Mouse (Mus musculus): ENCODE data around the gene Glmp.
"Not testable (repeated sequence)": the region's sequence is repeated elsewhere in the genome, so short reads cannot be mapped to it uniquely, and the experiment has no call there.

The Glmp gene

DNA sequence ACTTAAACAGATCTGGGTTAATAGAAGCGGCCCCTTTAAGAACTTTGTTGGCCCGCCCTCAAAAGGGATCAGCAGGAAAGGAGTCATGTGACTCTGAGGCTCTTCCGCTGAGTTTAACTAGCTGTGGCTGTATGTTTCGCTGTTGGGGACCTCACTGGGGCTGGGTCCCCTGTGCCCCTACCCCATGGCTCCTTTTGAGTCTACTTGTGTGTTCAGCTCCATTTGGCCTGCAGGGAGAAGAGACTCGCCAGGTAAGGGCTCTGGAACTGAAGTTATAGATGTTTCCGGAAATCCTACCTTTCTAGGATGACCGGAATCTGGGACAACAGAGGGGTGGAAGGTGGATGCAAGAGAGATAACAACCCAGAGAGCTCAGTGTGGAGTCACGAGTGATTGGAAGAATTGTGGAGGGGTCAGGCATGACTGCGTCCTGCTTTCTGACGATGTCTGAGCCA, at the start of gene Glmp:
Gene Glmp, plus strand, starts transcription at position 73 of the 455 bp plus-strand sequence.
- in situ Hi-C loops (cut with MboI; ENCODE audit: unreplicated experiment in 2 of 2) = loop anchor here in 1 of 2 experiments (25.0 kb wide), 2 partner anchors 737 to 1712 kb away; no protein-coding TSS in a partner anchor

DNA sequence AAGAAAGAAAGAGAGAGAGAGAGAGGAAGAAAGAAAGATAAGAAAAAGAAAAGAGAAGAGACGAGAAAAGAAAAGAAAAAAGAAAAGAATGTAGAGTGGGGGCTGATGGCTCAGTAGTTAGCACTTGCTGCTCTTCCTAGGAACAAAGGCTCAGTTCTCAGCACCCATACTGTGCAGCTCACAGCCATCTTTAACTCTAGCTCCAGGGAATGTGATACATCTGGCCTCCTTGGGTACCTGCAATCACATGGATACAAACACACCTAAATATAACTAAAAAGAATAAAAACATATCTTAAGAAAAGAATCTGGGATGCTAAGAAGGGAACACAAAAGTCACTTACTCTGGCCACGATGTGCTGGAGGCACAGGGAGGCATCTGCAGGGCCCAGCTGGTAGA, 48.7 kb upstream of the Glmp start:
- in situ Hi-C loops (cut with MboI; ENCODE audit: unreplicated experiment in 2 of 2) = no loop called here

GRCm38 (mm10) chr3:88276529-88277143, 48.2 kb upstream of the Glmp start:
- in situ Hi-C loops (cut with MboI; ENCODE audit: unreplicated experiment in 2 of 2) = no loop called here

GRCm38 (mm10) chr3:88280035-88280434, 44.8 kb upstream of the Glmp start:
- in situ Hi-C loops (cut with MboI; ENCODE audit: unreplicated experiment in 2 of 2) = no loop called here

DNA sequence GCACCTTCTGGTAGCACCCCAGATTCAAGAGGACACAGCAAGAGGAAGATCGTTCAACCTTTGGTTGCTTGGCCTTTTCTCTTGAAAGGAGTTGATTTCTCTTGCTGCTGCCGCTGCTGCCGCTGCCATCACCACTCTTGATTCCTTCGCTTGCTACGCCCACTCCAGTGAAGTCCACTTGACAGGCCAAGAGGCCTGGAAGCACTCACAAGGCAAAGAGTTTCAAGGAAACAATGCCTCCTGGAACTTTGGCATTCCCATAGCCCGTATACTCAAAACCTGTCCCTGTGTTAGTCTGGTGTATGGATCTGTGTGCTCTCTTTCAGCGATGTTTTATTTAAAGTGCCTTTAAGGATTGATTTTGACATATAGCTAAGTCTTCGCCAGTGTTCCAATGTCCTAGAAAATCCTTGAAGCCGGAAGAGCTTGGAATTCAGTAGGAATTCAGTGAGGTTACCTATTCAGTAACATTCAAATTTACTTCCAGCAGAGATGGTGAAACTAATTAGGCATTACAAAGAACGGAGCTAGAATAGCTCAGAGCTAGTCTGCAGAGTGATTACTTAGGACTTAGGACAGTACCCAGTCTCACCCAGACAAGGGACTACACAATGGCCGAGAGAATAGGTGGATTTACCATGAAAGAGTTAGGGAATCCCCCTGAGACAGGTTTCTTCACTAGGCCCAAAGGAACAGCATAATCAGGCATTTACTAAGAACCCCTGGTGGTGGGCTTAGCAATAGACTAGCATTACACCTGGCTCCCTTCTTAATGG, 43.5 kb upstream of the Glmp start:
- in situ Hi-C loops (cut with MboI; ENCODE audit: unreplicated experiment in 2 of 2) = not testable (repeated sequence)

GRCm38 (mm10) chr3:88284815-88285564, 39.8 kb upstream of the Glmp start:
- in situ Hi-C loops (cut with MboI; ENCODE audit: unreplicated experiment in 2 of 2) = not testable (repeated sequence)

- in situ Hi-C loops (cut with MboI; ENCODE audit: unreplicated experiment in 2 of 2) = not testable (repeated sequence)
These were observed 39.3 kb upstream of the Glmp start for GRCm38 (mm10) chr3:88285565-88285895.

DNA sequence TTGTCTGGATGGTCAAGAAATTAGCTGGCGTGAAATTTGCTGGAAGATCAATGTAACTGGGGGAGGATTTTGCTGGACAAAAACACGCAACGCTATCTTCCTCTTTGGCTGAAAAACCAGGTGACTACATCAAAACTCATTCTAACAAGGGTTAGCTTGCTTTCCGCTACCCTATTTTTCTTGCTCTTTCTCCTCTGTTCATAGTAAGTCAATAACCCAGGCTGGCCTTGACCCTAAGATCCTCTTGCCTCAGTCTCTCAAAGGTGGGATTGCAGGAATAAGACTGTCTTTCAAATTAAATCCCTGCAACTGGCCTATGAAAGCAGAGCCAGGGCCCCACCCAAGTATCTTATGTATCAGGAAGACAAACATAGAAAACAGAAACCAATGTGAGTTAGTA, 37.7 kb upstream of the Glmp start, which contains the start of gene Gm38392:
Gene Gm38392, minus strand, starts transcription at position 101 of the 400 bp plus-strand sequence.
- in situ Hi-C loops (cut with MboI; ENCODE audit: unreplicated experiment in 2 of 2) = no loop called here

DNA sequence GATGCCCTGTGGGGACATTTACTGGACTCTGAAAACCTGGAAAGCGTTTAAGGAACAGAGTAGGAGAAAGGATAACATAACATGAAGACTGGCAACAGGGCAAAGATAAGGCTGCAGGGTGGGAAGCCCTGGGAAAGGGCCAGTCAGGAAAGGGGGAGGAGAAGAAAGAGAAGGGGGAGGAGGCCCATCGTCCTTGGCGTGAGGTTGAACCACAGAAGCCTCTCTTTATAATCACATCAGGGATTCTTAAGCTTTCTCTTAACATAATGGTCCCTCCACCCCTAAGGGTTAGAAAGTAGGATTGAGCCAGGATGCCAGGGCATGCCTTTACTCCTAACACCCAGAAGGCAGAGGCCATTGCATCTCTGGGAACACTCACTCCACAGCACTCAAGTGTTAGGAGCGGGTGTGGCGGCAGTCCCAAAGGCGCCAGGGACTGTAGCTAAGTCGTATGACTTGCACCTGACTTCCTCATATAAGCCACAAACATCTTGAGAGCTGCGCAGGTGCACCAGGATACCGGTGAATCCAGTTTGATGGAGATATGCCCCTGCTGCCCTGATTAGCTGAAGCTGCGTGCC, 36.6 kb upstream of the Glmp start:
- in situ Hi-C loops (cut with MboI; ENCODE audit: unreplicated experiment in 2 of 2) = not testable (repeated sequence)

DNA sequence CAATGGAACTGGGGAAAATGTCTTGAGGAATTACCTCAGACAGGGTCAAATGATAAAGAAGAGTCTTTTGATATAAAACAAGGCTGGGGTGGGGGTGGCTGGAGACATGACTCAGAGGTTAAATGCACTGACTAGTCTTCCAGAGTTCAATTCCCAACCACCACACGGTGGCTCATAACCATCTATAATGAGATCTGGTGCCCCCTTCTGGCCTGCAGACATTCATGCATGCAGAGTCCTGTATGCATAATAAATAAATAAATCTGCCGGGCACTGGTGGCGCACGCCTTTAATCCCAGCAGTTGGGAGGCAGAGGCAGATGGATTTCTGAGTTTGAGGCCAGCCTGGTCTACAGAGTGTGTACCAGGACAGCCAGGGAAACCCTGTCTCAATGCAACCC, 32.9 kb upstream of the Glmp start:
- in situ Hi-C loops (cut with MboI; ENCODE audit: unreplicated experiment in 2 of 2) = no loop called here

DNA sequence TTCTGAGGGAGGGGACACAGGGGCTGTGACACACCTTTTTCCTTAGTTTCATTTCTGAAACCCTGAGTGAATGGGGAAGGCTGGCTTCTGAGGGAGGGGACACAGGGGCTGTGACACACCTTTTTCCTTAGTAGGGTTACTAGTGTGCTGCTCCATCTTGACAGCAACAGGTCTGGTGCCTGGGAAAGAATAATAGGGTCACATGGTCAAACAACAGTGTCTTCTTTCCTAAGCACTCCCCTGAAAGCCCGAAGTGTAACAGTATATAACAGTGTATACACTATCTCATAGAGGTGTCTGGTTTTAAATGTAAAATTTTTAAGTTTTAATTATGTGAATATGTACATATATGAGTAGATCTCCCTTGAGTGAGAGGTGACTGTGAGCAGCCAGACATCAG, 29.6 kb upstream of the Glmp start:
- in situ Hi-C loops (cut with MboI; ENCODE audit: unreplicated experiment in 2 of 2) = not testable (repeated sequence)

DNA sequence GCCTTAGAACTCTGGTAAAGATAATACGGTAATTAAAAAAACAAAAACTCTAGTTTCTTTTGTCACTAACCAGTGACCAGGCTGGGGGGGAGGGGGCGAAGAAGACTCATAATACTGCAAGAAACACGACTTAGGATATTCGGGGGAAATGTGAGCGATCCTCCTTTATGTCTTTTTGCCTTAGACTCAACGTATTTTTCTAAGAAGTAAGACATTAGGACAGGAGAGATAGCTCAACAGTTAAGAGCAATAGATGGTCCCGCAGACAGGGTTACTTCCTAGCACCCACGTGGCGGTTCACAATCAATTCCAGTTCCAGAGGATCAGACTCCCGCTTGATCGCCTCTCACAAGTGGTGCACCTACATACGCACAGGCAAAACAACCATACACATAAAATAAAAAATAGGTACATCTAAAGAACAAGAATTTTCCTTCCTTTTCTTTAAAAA, 28.7 kb upstream of the Glmp start:
- in situ Hi-C loops (cut with MboI; ENCODE audit: unreplicated experiment in 2 of 2) = no loop called here

- in situ Hi-C loops (cut with MboI; ENCODE audit: unreplicated experiment in 2 of 2) = no loop called here
These were observed 28.1 kb upstream of the Glmp start, which contains the start of the genes Tsacc and Cct3 for GRCm38 (mm10) chr3:88296561-88297318. Gene Tsacc (minus strand): TSS chr3:88296999. Gene Cct3 (plus strand): TSS chr3:88297116.

- in situ Hi-C loops (cut with MboI; ENCODE audit: unreplicated experiment in 2 of 2) = no loop called here
These were observed 27.4 kb upstream of the Glmp start for GRCm38 (mm10) chr3:88297321-88297851.

- in situ Hi-C loops (cut with MboI; ENCODE audit: unreplicated experiment in 2 of 2) = no loop called here
These were observed 25.7 kb upstream of the Glmp start for GRCm38 (mm10) chr3:88299172-88299571.

DNA sequence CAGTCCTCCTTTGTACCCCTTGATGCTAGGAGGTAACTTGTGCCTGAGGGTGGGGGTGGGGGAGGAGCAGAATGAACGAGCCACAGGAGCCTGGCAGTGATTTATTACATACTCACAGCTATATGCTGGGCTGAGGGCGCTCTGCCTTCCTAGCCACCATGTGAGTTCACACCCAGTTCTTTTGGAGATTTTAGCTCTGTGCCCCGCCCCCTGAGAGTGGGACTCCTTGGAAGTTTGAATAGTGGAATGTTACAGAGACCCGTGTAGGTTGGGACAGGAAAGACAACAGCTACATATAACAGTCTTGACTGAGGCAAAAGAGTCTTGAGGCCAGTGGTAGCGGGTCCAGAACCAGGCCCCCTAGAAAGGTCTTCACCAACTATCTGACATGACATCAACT, 4.1 kb downstream of the Glmp start:
- in situ Hi-C loops (cut with MboI; ENCODE audit: unreplicated experiment in 2 of 2) = no loop called here

DNA sequence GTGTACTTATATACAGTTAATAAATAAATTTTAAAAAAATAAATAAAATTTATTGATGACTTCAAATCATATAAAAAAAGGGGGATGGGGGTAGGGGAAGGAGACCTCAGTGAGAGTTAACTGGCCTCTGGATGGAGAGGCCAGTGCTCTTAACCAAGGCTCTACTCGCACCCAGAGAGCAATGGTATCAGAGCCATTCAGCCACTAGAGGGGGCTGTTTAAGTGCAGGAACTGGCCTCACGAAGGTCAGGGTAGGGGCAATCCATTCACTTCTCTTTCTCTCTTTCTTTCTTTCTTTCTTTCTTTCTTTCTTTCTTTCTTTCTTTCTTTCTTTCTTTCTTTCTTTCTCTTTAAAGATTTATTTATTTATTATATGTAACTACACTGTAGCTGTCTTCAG, 6.5 kb downstream of the Glmp start:
- in situ Hi-C loops (cut with MboI; ENCODE audit: unreplicated experiment in 2 of 2) = loop anchor here (5.0 kb wide), 2 partner anchors 76 to 141 kb away; no protein-coding TSS in a partner anchor

GRCm38 (mm10) chr3:88334029-88334658, 9.3 kb downstream of the Glmp start:
- in situ Hi-C loops (cut with MboI; ENCODE audit: unreplicated experiment in 2 of 2) = loop anchor here (5.0 kb wide), 2 partner anchors 73 to 138 kb away; no protein-coding TSS in a partner anchor

GRCm38 (mm10) chr3:88334902-88335435, 10.1 kb downstream of the Glmp start:
- in situ Hi-C loops (cut with MboI; ENCODE audit: unreplicated experiment in 2 of 2) = loop anchor here (5.0 kb wide), 2 partner anchors 72 to 137 kb away; no protein-coding TSS in a partner anchor

Measured in v-Abl transformed pro-B cells (cell line).